Mouse (Mus musculus) megakaryocyte, adult 5-6 weeks (primary cell): ENCODE results near the gene Vmn1r165. TPM values are rescaled to one million over a fixed set of nuclear protein-coding genes. Genes with fewer than 3 reads are reported as not detected.
"Not testable (repeated sequence)": the region's sequence is repeated elsewhere in the genome, so short reads cannot be mapped to it uniquely, and the experiment has no call there.

Source experiments
- ATAC-seq: 2 replicates; pipeline ENCODE4 v1.8.0; 2016; ENCODE audit warnings: mild to moderate bottlenecking, inconsistent platforms; ENCODE audit not compliant: poor library complexity, severe bottlenecking
- total RNA-seq, 2 experiments: library from RNA; stranded (forward) in 1 of 2; stranded (reverse) in 1 of 2; fragments of 153-499, 151-499 nt in 1 of 2; fragments of 221-1000, 200-1000 nt in 1 of 2; gene quantifications; 2 replicates each; pipeline versions ENCODE4 v1.2.3 to v1.2.4; 2015 to 2017

The Vmn1r165 gene
- total RNA-seq (2015) (not detected in 2 replicates), total RNA-seq (2017) (not detected in 2 replicates)

DNA sequence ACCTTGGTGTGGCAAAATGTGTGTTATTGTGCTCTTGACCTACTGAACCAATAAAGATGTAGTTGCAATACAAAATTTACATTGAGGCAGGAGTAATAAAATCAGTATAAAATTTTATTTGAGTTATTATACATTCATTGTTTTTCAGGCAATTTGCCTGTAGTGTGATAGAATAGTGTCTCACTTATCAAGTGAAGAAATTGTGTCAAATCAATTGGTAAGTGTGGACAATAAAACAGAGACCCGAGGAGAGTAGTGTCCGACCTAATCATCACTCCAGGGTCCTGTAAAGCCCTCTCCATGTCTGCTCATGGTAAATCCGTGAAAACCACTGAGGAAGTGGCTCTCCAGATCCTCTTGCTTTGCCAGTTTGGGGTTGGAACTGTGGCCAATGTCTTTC, at the start of gene Vmn1r165:
TSS of gene Vmn1r165 (plus strand) at position 301 of the 400 bp plus-strand sequence.
- ATAC-seq, result not testable (repeated sequence)

DNA sequence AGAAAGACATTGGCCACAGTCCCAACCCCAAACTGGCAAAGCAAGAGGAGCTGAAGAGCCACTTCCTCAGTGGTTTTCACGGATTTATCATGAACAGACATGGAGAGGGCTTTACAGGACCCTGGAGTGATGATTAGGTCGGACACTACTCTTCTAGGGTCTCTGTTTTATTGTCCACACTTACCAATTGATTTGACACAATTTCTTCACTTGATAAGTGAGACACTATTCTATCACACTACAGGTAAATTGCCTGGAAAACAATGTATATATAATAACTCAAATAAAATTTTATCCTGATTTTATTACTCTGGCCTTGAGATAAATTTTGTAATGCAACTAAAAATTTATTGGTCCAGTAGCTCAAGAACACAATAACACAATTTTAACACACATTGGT, 34.5 kb downstream of the Vmn1r165 start, which contains the start of gene Vmn1r166:
TSS of gene Vmn1r166 (minus strand) at position 101 of the 400 bp plus-strand sequence.
- ATAC-seq, result not testable (repeated sequence)

Other genes with a start within 250 kb of the Vmn1r165 start
- not detected in 2 replicates for gene Gm4214, start 232.7 kb upstream of the Vmn1r165 start, total RNA-seq (2015)
- gene Gm4214, start 232.7 kb upstream of the Vmn1r165 start, total RNA-seq (2017), result not detected in 2 replicates
- not detected in 2 replicates for gene Gm4216, start 197.4 kb upstream of the Vmn1r165 start, total RNA-seq (2015)
- not detected in 2 replicates for gene Gm4216, start 197.4 kb upstream of the Vmn1r165 start, total RNA-seq (2017)
- not detected in 2 replicates for gene Vmn1r163, start 161.8 kb upstream of the Vmn1r165 start, total RNA-seq (2015)
- gene Vmn1r163, start 161.8 kb upstream of the Vmn1r165 start, total RNA-seq (2017), result not detected in 2 replicates
- not detected in 2 replicates for gene Gm8720, start 149.9 kb upstream of the Vmn1r165 start, total RNA-seq (2015)
- gene Gm8720, start 149.9 kb upstream of the Vmn1r165 start, total RNA-seq (2017), result not detected in 2 replicates
- not detected in 2 replicates for gene Gm10662, start 72.9 kb upstream of the Vmn1r165 start, total RNA-seq (2015)
- not detected in 2 replicates for gene Gm10662, start 72.9 kb upstream of the Vmn1r165 start, total RNA-seq (2017)
- gene Vmn1r166, start 34.4 kb downstream of the Vmn1r165 start, total RNA-seq (2015), result not detected in 2 replicates
- not detected in 2 replicates for gene Vmn1r166, start 34.4 kb downstream of the Vmn1r165 start, total RNA-seq (2017)
- gene Gm6902, start 61.6 kb downstream of the Vmn1r165 start, total RNA-seq (2015), result not detected in 2 replicates
- gene Gm6902, start 61.6 kb downstream of the Vmn1r165 start, total RNA-seq (2017), result not detected in 2 replicates
- not detected in 2 replicates for gene Nlrp4e, start 83.9 kb downstream of the Vmn1r165 start, total RNA-seq (2015)
- gene Nlrp4e, start 83.9 kb downstream of the Vmn1r165 start, total RNA-seq (2017), result not detected in 2 replicates
- gene Nlrp5, start 168.6 kb downstream of the Vmn1r165 start, total RNA-seq (2015), result not detected in 2 replicates
- not detected in 2 replicates for gene Nlrp5, start 168.6 kb downstream of the Vmn1r165 start, total RNA-seq (2017)